Mouse (Mus musculus) cerebellum, adult 2 months (tissue): Measurements from ENCODE around the gene Hhipl1.
A peak's percentile ranks its signal among the peaks of the same experiment; 100 is the strongest.

Experiments
- CTCF ChIP-seq: fragments of 200-500 bp; IDR thresholded peaks from 2 replicates; pipeline ENCODE4 v1.5.1; 2011; ENCODE audit warnings: low read depth, mild to moderate bottlenecking, control low read depth, low read length, moderate library complexity, borderline replicate concordance; ENCODE audit not compliant: insufficient read depth
- POLR2A ChIP-seq: fragments of 200-500 bp; IDR thresholded peaks from 2 replicates; pipeline ENCODE4 v1.6.1; 2011; ENCODE audit warnings: low read length, control low read depth, borderline replicate concordance; ENCODE audit not compliant: insufficient read depth

GRCm38 (mm10) chr12:108355986-108356385, 49.9 kb downstream of the Hhipl1 start:
- 0 out of 2 replicates have a peak, but pooled peaks have one; percentile 8 for TF ChIP-seq CTCF
- TF ChIP-seq POLR2A: no peak
